Mouse (Mus musculus) left cerebral cortex, postnatal 25 days (tissue): ENCODE data around the gene Stk10. TPM values are rescaled to one million over a fixed set of nuclear protein-coding genes. Genes with fewer than 3 reads are reported as not detected.

ENCODE experiments used
- DNase-seq, 2 experiments: peaks; one replicate each; pipeline ENCODE4 v3.0.0; 2022; ENCODE audit warnings: low spot score in 2 of 2, mixed read lengths in 1 of 2
- intact Hi-C: fragments of 180-260 bp; cut with DNase I; formaldehyde crosslinking; loops from one replicate; pipeline ENCODE4 v1.15.1; 2025
- total RNA-seq, 2 experiments: library from RNA; stranded (reverse); gene quantifications; 2 replicates each; pipeline ENCODE4 v1.2.3; 2021

Gene Stk10
- total RNA-seq, 2 experiments from 2014 or later, result 5.5 to 6.6 TPM

DNA sequence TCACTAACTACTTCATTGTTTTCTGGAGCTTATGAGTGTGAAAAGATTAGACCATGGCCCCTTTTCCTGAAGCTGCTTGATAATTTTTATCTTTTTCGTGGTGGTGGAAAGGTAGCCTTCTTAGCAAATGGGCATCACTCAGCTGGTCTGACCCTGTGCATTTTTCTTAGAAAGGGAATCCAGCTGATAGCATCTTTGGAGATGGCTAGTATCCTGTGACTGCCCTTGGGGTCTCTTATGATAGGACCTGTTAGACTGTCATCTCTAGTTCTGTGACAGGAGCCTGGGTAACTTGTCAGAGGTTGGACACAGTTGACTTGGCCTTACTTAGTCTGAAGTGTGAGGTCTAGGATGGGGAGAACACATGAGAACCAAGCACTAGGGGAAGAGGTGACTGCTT, 13.8 kb upstream of the Stk10 start:
- DNase-seq, result no peak
- intact Hi-C loops, result loop anchor here (5.0 kb wide), 1 partner anchor 62 kb away; the partner anchor contains the start of gene Ubtd2

- DNase-seq, result no peak
- intact Hi-C loops, result no loop called here
Observed at GRCm38 (mm10) chr11:32521246-32521645, 11.9 kb upstream of the Stk10 start.

DNA sequence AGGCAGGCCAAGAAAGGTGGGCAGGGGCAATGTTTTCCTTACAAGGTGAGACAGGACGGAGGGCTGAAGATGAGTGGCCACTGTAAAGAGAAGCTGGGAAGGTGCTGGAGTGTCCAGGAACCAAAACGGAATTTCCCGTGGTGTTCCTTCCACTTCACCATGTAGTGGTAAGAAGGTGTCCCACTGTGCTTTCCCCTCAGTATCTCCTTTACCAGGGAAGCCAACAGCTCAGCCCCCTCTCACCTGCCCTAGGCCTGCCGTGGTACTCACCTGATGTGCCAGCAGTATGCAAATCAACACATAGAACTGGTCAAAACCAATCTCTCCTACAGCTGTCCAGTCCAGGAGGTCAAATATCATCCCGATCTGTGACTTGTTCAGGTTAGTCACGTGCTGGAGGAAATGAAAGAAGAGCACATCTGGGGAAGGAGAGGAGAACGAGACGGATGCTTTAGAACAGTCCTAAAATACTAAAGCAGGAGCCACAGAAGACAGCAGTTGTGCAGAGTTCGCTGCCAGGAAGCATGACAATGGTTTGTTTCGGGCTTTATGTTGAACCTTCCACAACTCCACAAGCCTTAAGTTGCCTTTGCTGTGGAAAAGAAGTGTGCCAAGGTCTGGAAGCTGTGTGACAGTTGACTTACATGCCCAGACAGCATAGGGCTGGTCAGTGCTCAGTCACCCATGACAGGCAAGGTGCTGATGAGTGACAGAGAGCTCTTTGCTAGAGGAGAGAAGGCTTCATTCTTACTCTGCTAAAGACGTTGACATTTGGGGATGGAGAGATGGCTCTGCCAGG, 8.8 kb upstream of the Stk10 start:
- DNase-seq, result no peak
- intact Hi-C loops, result no loop called here

DNA sequence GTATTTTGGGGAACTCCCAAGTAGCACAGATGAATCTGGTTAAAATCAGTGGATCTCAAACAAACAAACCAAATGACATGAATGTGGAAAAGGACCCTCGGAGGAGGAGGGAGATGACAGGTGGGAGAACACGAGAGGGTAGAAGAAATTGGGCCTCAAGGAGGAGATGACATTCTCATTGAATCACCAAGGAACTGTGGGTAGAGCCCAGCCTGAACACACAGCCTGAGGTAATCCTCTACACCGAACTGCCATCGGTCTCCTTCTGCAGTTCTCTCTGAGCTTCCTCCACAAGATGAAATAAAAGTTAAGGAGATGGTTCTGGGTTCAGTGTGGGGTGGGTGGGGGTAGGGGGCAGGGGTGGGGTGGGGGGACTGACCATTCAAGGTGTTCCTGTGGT, 6.1 kb upstream of the Stk10 start:
- intact Hi-C loops, result no loop called here
- no peak for DNase-seq

- DNase-seq, result no peak
- intact Hi-C loops, result no loop called here
Observed at GRCm38 (mm10) chr11:32530151-32530550, 3.0 kb upstream of the Stk10 start.

- intact Hi-C loops, result loop anchor here (2.0 kb wide), 2 partner anchors 57 to 77 kb away; partner anchors contain the start of gene Ubtd2
- no peak for DNase-seq
Observed at GRCm38 (mm10) chr11:32531871-32532764, 987 bp upstream of the Stk10 start, which contains the start of gene Efcab9. Gene Efcab9 (minus strand): TSS chr11:32532081.

DNA sequence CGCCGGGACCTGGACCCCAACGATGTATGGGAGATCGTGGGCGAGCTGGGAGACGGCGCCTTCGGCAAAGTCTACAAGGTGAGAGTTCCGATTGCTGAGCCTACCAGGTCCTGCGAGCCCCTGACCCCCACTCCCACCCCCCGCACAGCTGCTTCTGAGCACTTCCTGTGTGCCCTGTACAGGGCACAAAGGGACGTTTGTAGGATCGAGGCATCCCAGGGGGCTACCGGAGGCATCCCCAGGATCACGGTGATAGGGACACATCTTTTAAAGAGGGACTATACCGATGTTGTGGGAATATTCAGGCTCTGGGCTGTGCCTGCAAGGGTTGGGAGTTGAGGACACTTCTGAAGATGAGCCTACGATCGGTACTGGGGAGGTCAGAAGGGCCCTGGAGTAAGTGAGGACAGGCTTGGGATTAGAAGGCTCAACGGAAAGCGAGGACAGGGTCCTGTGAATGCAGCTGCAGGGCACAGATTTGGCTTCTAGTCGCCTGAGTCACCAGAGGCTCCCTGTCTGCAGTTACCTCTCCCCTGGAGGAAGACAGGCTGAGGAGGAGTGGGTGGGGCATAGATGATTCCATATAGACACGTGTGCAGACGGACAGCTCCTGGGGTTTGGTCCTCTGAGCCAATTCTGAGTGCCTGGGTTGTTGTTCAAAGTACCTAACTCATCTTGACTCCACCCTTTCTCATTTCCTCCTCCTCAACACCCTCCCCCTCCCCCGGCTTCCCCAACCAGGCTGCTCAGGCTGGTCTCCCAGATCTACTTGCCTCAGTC, 567 bp downstream of the Stk10 start:
- intact Hi-C loops, result loop anchor here (2.0 kb wide), 2 partner anchors 55 to 79 kb away; partner anchors contain the start of gene Ubtd2

GRCm38 (mm10) chr11:32534453-32535075, 1.5 kb downstream of the Stk10 start:
- DNase-seq, result no peak
- intact Hi-C loops, result no loop called here

More for the DNA sequence above, 567 bp downstream of the Stk10 start:
- peak; percentile 41 to 72 for DNase-seq

DNA sequence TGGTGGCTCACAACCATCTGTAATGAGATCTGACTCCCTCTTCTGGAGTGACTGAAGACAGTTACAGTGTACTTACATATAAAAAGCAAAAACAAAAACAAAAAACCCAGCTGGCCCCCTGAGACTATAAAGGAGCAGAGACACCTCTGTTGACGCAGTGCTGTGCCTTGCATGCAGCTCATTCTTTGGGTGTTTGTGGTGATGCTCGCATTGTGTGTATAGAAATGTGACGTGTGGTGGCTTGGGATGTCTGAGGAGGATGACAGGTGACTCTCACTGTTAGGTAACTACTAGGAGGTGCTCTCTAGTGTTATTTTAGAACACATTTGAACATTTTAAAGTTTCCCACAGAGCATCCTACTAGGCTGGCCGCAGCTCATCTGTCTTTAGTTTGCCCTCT, 2.5 kb downstream of the Stk10 start:
- intact Hi-C loops, result no loop called here
- no peak for DNase-seq

DNA sequence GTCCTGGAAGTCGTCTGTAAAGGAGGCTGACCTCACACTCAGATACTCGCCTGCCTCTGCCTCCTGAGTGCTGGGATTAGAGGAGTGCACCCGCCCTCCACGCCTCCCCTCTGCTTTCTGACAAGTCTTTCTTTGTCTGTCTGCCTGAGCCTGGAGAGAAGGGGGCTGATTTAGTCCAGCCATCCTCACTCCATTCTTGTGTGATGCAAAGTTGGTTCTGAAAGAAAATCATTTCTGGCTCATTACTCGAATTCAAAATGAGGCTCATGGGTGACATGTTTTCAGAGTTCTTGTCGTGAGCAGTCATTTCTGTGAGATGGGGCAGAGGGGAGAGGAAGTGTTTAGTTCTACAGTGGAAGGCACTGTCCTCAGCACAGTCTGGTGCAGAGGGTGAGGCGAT, 3.8 kb downstream of the Stk10 start:
- intact Hi-C loops, result no loop called here
- no peak for DNase-seq

DNA sequence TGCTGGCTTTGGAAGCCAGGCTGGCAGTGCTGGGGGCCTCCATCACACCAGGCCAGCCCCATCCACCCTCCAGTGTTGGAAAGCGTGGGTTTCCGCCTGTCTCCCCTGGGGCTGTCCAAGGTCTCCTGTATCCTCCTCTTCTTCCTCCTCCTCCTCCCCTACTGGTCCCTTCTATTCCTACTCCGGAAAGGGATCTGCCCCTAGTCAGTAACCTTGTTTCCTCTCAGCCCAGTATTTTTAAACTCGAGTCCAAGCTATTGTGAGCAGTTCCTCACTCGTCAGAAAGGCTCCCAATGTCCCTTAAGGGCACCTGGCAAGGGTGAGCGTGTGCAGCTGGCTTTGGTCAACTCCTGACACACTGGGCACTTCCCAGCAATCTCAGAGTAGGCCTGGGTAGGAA, 5.3 kb downstream of the Stk10 start:
- DNase-seq, result no peak
- intact Hi-C loops, result no loop called here

GRCm38 (mm10) chr11:32538846-32539245, 5.7 kb downstream of the Stk10 start:
- intact Hi-C loops, result no loop called here

DNA sequence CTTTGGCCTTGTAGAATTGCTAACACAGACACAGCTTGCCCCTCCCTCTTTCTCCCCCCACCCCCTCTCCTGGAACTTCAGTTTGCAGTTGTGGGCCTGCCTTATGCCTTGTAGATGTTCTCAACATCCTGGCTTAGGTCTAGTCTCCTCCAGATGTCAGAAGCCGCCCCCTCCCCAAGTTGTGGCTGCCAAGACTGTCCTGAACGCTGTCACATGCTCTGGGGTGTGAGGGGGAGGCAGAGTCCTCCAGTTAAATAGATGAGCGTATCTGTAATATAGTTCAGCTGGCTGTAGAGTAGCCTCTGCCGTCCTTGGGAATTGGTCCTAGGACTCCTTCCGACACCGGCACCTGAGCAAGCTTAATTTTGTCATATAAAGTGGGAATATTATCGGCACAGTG, 6.6 kb downstream of the Stk10 start:
- no peak for DNase-seq
- intact Hi-C loops, result no loop called here

More at GRCm38 (mm10) chr11:32538846-32539245, 5.7 kb downstream of the Stk10 start:
- DNase-seq, result no peak

DNA sequence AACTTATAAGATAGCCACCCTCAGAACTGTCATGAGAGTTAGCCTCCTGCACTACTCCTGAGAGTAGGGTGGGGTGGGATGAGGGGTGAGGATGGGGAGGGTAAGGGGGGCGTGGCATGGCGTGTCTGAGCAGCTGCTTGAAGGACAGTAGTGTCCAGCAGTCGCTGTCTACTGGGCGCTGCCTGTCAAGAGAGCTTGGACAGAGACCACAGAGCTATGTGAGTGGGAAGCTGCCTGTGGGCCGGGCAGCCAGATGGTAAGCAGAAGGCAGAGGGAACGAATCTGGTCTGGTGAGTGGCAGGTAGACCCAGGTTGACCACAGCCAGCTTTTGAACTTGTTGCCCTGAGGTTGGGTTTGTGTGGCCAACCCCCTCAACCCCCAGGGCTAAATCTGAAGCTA, 7.4 kb downstream of the Stk10 start:
- intact Hi-C loops, result no loop called here
- DNase-seq, result no peak

DNA sequence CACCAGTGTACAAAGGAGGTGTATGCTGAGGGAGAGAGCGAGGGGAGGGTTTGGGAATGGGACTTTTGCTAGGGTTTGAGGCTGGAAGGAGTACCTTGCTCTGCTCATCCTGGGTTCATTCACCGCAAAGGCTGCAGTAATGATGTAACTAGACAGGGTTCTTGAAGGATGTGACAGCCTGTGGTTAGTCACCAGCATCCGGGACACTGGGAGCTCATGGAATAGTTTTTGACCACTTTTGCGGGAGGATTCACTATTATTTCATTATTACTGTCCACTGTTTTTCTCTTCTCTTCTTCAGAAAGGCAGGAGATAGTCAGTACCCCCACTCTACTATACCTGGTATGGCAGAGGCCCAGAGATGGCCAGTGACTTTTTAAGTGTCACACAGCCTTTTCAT, 9.1 kb downstream of the Stk10 start:
- DNase-seq, result no peak
- intact Hi-C loops, result no loop called here

DNA sequence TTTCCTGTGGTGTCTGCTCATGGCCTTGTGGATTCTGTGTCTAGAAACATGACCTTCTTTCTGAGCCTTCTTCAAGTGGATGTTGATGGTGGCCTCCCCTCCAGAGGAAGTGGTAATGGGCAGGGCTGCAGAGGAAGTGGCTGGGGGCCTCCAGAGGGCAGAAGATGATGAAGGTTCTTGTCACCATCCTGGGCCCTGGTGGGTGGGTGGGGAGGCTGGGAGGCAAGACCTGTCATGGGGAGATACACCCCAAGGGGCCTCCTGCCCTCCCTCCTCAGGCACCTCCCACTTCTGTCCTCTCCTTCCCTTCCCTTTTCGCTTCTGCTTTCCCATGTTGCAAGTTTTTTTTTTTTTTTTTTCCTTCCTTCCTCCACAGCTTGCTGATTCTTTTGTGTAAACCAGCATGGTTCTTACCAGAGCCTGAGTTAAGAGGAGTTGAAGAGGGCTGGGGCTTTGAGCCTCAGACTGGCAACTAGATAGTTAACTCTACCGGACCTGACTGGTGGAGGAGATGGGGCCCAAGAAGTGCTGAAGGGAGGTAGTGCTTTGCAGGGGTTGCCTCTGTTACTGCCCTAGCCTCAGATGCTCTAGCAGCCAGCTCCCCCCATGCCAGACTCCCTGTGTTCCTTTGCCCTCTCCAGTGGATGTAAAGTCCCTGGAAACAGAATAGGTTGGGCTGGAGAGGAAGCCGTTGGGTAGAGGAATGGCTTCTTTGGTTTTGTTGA, 9.7 kb downstream of the Stk10 start:
- intact Hi-C loops, result no loop called here
- DNase-seq, result no peak

- intact Hi-C loops, result no loop called here
- DNase-seq, result no peak
Observed at GRCm38 (mm10) chr11:32544041-32544440, 10.9 kb downstream of the Stk10 start.

DNA sequence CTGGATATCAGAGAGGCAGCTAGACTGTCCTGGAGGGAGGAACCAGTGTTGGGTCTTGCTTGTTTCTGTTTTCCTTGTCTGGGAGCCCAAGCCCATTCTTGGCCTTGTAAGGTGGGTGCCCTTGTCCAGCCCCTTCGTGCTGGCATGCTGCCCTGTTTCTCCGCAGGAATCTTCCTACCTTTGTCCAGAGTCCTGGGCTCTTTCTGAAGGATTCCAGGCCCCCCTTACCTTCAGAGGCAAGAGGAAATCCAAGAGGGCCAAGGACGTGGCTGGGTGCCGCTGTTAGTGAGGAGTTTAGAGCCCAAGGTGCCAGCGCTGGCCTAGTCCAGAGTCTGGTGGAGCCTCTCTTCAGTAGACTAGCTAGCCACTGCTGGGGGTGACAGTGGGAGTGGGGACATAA, 11.4 kb downstream of the Stk10 start:
- intact Hi-C loops, result no loop called here
- DNase-seq, result no peak

- intact Hi-C loops, result no loop called here
- peak in 1 of 2 experiments; percentile 55 for DNase-seq
Observed at GRCm38 (mm10) chr11:32545605-32546004, 12.5 kb downstream of the Stk10 start.
